Mouse (Mus musculus) retina, postnatal 7 days (tissue): ENCODE data around the gene Olfr545.

Experiments used
- DNase-seq: peaks from one replicate; pipeline ENCODE4 v3.0.0-alpha.2; 2012; ENCODE audit warnings: low read depth, low spot score

Gene Olfr545

DNA sequence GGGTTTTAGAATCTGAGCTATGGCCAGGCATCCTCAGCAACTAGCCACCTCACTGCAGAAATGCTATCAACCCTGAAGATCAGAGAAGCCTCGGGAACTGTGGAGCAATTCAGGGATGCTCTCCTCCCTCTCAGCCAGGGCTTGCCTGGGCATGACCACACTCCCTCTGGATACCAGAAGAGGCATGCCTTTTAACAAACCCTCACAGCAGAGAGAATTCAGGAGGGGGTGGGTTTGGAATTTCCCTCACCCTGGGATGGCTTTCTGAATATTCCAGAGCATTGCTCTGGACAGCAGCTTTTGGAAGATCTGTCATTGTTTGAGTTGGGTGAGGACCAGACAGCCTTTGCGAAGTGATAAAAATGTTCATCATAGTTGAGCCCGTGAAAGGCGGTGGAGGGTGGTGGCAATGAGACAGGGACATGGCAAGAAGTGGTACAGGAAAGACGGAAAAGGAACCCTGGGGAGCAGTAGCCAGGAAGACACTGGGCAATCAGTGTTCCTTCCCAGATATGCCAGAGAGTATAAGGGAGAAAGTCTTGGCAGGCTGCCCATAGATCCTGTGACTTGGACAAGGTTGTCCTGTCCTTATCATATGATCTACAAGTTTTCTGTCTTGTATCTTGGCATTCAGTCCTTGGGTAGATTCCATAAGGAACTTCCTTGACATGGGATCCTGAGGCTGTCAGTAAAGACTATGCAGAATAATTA lies 19.9 kb downstream of the Olfr545 start:
- no peak for DNase-seq

DNA sequence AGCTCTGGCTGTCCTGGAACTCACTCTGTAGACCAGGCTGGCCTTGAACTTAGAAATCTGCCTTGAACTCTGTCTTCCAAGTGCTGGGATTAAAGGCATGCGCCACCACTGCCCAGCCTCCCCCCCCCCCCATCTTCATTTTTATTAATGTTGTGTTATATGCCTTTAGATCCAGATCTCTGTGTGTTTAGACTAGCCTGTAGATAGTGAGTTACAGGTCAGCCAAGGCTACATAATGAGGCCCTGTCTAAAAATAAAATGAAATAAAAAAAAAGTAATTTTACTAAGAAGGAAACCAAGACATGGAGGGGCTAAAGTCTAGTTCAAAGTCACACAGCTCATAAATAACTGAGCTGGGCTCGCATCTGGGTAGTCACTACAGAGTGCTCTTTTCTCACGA lies 20.4 kb downstream of the Olfr545 start:
- no peak for DNase-seq

- DNase-seq = no peak
Observed at GRCm38 (mm10) chr7:102478425-102478824, 20.9 kb downstream of the Olfr545 start.

DNA sequence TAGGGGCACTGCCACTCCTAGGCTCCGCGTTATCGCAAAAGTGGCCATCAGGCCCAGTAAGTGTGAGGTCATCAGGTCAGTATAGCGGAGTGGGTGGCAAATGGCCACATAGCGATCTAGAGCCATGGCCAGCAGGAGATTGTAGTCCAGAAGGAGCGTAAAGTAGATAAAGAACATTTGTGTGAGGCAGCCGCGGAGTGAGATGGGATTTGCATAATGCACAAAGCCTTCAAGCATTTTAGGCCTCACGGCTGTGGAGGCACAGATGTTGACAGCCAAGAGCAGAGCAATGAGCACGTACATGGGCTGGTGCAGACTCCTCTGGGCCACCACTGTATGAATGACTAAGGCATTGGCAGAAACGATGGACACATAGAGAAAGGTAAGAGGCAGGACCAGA lies 22.0 kb downstream of the Olfr545 start:
- no peak for DNase-seq

- no peak for DNase-seq
Observed at GRCm38 (mm10) chr7:102476601-102477000, 22.8 kb downstream of the Olfr545 start.

GRCm38 (mm10) chr7:102472675-102473074 lies 26.7 kb downstream of the Olfr545 start:
- DNase-seq = no peak

DNA sequence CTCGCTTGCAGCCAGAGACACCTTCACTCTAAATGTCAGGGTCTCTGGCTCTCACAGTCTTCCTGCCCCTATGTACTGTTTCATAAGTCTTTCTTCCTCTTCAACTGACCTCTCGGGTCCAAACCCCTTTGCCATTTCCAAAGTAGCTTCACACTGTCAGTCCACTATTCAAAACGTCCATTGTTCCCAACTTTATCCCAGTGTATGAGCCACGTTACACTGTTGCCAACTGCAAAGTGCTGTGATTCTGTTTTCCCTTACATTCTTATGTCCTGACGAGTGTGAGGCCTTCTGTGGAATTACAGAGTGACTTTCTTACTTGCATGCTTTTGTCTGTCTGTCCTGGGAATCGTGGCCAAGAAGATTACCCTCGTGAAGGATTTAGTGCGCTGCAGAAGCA lies 31.8 kb downstream of the Olfr545 start:
- DNase-seq = no peak

- no peak for DNase-seq
Observed at GRCm38 (mm10) chr7:102458618-102459380, 40.6 kb downstream of the Olfr545 start.

GRCm38 (mm10) chr7:102446438-102446837 lies 52.9 kb downstream of the Olfr545 start:
- DNase-seq = no peak

- DNase-seq = no peak
Observed at GRCm38 (mm10) chr7:102444301-102444700, 55.1 kb downstream of the Olfr545 start.

GRCm38 (mm10) chr7:102442432-102442831 lies 56.9 kb downstream of the Olfr545 start:
- DNase-seq = no peak

DNA sequence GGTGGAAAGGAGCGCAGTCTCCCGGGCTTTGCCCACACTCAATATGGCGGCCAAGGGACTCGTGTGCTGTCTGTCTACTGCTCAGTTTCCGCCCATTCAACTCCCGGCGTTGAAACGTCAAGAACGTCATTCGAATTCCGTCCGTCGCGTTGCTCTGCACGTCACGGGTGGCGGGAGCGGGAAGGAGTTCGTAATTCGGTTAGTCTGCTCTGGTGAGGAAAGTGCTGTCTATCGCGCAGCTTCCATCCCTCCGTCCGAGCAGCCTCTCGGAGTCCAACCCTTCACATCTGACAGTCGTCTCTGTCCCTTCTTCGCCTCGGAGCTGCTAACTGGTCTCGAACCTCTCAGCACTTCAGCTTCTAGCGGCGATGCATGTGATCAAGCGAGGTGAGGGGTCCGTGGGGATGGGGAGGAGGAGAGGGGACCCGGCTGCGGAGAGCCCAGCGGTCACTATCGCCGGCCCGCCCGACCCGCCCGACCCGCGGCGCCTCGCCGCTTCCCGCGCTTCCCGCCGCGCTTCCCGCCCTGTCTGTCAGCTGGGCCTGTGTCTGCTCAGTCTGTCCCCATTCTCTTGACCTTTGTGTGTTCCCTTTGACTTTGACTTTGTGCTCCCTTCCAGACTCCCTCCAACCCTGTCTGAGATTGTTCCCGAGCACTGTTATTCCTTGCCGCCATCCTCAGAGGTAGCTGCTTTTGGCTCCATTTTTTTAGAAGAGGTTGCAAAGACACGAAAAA lies 57.5 kb downstream of the Olfr545 start, which contains the start of gene Rrm1:
TSS of gene Rrm1 (plus strand) at position 39 of the 735 bp plus-strand sequence.
- peak; percentile 90 for DNase-seq
